Mouse (Mus musculus): Measurements from ENCODE around the gene Rapgef1. TPM values are rescaled to one million over a fixed set of nuclear protein-coding genes. Genes with fewer than 3 reads are reported as not detected.
A peak's percentile ranks its signal among the peaks of the same experiment; 100 is the strongest.

Rapgef1 gene
- polyA plus RNA-seq, 1 experiment = 75.7 TPM

DNA sequence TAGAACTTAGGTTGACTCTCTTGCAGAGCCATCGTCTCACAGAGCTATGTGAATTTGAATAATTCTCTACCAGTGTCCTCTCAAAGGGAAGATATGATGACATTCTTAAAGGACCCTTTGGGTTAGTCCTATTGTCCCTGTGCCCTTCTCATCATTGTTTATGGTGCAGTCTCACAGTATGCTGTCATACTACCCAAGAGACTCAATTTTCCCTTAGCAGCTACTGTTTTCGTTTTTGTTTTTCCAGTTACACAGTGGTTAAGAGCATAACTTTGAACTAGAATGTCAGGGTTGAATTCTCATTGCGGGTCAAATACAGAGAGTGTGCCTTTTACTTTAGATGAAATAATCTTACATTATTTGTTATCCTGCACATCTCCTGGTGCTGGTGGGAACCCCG lies 27.6 kb downstream of the Rapgef1 start:
- peaks cover 19% of the 10 kb centered on the region for H3K4me1 ChIP-seq (ENCODE audit: control insufficient read depth, insufficient read depth, low read length)
- no peak for TF ChIP-seq POLR2A (IDR thresholded peaks at IDR 0.05; ENCODE audit: insufficient read depth, low read depth, low read length)
- TF ChIP-seq CTCF (IDR thresholded peaks at IDR 0.05; ENCODE audit: insufficient read depth, low read depth, low read length) = no peak
- H3K27ac ChIP-seq (ENCODE audit: insufficient read depth, low read depth, low read length) = no peak overlapping the region
- 75% methylated on average over 4 of the region's 4 CpGs for WGBS
- H3K4me3 ChIP-seq (ENCODE audit: insufficient read depth, low read depth, low read length) = no peak overlapping the region

- TF ChIP-seq CTCF (IDR thresholded peaks at IDR 0.05; ENCODE audit: insufficient read depth, low read depth, low read length) = no peak
- TF ChIP-seq POLR2A (IDR thresholded peaks at IDR 0.05; ENCODE audit: insufficient read depth, low read depth, low read length) = no peak
- WGBS = 65% methylated on average over 7 of the region's 7 CpGs
- no peak overlapping the region for H3K27ac ChIP-seq (ENCODE audit: insufficient read depth, low read depth, low read length)
These were observed 28.3 kb downstream of the Rapgef1 start for GRCm38 (mm10) chr2:29647808-29648207.

GRCm38 (mm10) chr2:29648956-29649794 lies 29.7 kb downstream of the Rapgef1 start:
- no peak overlapping the region for H3K27ac ChIP-seq (ENCODE audit: insufficient read depth, low read depth, low read length)
- H3K4me1 ChIP-seq (ENCODE audit: control insufficient read depth, insufficient read depth, low read length) = peaks cover 13% of the 10 kb centered on the region
- WGBS = 42% methylated on average over 6 of the region's 6 CpGs
- TF ChIP-seq POLR2A (IDR thresholded peaks at IDR 0.05; ENCODE audit: insufficient read depth, low read depth, low read length) (no peak), CTCF (IDR thresholded peaks at IDR 0.05; ENCODE audit: insufficient read depth, low read depth, low read length) (no peak)
- no peak overlapping the region for H3K4me3 ChIP-seq (ENCODE audit: insufficient read depth, low read depth, low read length)

More at GRCm38 (mm10) chr2:29647808-29648207, 28.3 kb downstream of the Rapgef1 start:
- peaks cover 19% of the 10 kb centered on the region for H3K4me1 ChIP-seq (ENCODE audit: control insufficient read depth, insufficient read depth, low read length)
- H3K4me3 ChIP-seq (ENCODE audit: insufficient read depth, low read depth, low read length) = no peak overlapping the region

- TF ChIP-seq CTCF (IDR thresholded peaks at IDR 0.05; ENCODE audit: insufficient read depth, low read depth, low read length) = no peak
- TF ChIP-seq POLR2A (IDR thresholded peaks at IDR 0.05; ENCODE audit: insufficient read depth, low read depth, low read length) = no peak
- Histone ChIP-seq H3K4me1 (ENCODE audit: control insufficient read depth, insufficient read depth, low read length) (peaks cover 13% of the 10 kb centered on the region), H3K27ac (ENCODE audit: insufficient read depth, low read depth, low read length) (no peak overlapping the region), H3K4me3 (ENCODE audit: insufficient read depth, low read depth, low read length) (no peak overlapping the region)
- WGBS = 83% methylated on average over 10 of the region's 10 CpGs
These were observed 30.4 kb downstream of the Rapgef1 start for GRCm38 (mm10) chr2:29649795-29650457.

DNA sequence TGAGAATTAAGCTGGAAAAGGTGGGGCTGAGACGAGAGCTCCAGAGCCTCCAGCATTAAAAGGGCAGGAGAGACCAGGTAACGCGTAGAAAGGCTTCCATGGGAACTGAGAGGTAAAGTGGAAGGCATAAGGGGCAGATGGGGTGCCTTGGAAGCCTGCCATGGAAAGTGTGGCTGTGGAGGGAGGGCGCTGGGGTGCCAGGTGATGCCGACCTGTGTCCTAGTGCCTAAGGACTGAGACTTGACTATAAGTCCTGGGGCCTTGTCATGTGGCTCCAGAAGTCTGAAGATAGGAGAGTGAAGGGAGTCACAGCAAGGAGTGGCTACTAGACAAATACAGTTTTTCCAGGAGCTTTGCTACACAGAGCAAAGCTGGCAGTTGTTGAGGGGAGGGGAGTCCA lies 32.4 kb downstream of the Rapgef1 start:
- no peak overlapping the region for H3K27ac ChIP-seq (ENCODE audit: insufficient read depth, low read depth, low read length)
- no peak for TF ChIP-seq CTCF (IDR thresholded peaks at IDR 0.05; ENCODE audit: insufficient read depth, low read depth, low read length)
- TF ChIP-seq POLR2A (IDR thresholded peaks at IDR 0.05; ENCODE audit: insufficient read depth, low read depth, low read length) = no peak
- H3K4me1 ChIP-seq (ENCODE audit: control insufficient read depth, insufficient read depth, low read length) = peaks cover 9% of the 10 kb centered on the region
- 88% methylated on average over 5 of the region's 5 CpGs for WGBS
- no peak overlapping the region for H3K4me3 ChIP-seq (ENCODE audit: insufficient read depth, low read depth, low read length)

DNA sequence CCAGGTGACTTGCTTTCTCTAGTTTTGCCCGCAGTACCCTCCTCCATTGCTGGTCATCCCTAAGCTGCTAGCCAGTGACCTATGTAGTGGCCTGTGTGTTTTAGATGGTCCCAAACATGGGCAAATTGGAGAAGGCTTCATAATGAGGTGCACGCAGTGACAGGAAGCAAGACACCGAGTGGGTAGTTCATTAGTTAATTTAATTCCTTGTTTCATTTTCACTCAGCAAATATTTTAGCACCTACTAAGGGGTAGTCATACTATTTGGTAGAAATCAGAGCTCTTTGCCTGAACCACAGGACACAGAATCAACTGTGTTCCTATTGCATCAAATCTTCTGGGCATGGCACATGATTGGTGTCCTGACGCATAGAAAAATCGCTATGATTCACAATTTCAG lies 35.9 kb downstream of the Rapgef1 start:
- Histone ChIP-seq H3K4me1 (ENCODE audit: control insufficient read depth, insufficient read depth, low read length) (peaks cover under 1% of the 10 kb centered on the region), H3K27ac (ENCODE audit: insufficient read depth, low read depth, low read length) (no peak overlapping the region), H3K4me3 (ENCODE audit: insufficient read depth, low read depth, low read length) (no peak overlapping the region)
- WGBS = 95% methylated on average over 5 of the region's 5 CpGs
- no peak for TF ChIP-seq POLR2A (IDR thresholded peaks at IDR 0.05; ENCODE audit: insufficient read depth, low read depth, low read length)
- TF ChIP-seq CTCF (IDR thresholded peaks at IDR 0.05; ENCODE audit: insufficient read depth, low read depth, low read length) = no peak

- 97% methylated on average over 1 of the region's 1 CpGs for WGBS
- TF ChIP-seq CTCF (IDR thresholded peaks at IDR 0.05; ENCODE audit: insufficient read depth, low read depth, low read length) (no peak), POLR2A (IDR thresholded peaks at IDR 0.05; ENCODE audit: insufficient read depth, low read depth, low read length) (no peak)
- H3K4me3 ChIP-seq (ENCODE audit: insufficient read depth, low read depth, low read length) = no peak overlapping the region
- no peak overlapping the region for H3K27ac ChIP-seq (ENCODE audit: insufficient read depth, low read depth, low read length)
- H3K4me1 ChIP-seq (ENCODE audit: control insufficient read depth, insufficient read depth, low read length) = peaks cover 4% of the 10 kb centered on the region
These were observed 36.6 kb downstream of the Rapgef1 start for GRCm38 (mm10) chr2:29656095-29656494.

DNA sequence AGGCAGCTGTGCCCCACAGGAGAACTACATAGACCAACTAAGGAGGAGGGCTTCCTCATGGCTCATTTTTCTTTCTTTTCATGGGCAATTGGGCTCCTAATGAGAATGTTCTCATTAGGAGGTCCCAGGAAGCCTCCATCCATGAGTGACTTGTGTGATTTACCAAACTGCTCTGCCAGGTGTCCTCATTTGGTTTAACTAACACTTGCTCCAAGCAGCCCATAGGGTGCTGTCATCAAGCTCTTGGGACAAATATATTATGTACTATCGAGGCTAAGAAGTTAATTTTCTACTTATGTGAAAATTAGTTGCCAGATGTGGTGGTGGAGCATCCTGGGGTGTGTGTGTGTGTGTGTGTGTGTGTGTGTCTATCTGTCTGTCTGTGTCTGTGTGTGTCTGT lies 37.6 kb downstream of the Rapgef1 start:
- TF ChIP-seq POLR2A (IDR thresholded peaks at IDR 0.05; ENCODE audit: insufficient read depth, low read depth, low read length) (no peak), CTCF (IDR thresholded peaks at IDR 0.05; ENCODE audit: insufficient read depth, low read depth, low read length) (no peak)
- no peak overlapping the region for H3K27ac ChIP-seq (ENCODE audit: insufficient read depth, low read depth, low read length)
- WGBS = 45% methylated on average over 1 of the region's 1 CpGs
- H3K4me1 ChIP-seq (ENCODE audit: control insufficient read depth, insufficient read depth, low read length) = peaks cover 6% of the 10 kb centered on the region
- no peak overlapping the region for H3K4me3 ChIP-seq (ENCODE audit: insufficient read depth, low read depth, low read length)

DNA sequence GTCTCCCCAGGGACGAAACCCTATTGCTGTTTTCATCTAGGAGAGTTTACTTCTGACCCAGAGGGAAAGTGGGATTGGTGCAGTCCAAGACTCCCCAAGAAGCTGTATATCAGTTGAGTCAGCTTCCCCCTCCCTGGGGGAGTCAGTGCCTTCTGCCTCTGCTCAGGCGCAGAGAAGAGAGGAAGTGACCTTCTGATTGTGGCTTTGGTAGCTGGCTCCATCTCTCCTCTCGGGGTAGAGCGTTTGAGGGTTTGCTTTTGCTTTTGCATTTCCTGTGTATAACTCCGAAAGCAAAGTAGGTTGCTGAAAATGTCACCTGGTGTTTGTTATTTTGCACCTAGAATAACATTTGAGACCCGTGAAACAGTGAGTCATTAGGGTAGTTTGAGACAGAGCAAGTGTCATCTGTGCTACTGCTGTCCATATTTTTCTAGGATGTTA lies 42.3 kb downstream of the Rapgef1 start:
- Histone ChIP-seq H3K4me1 (ENCODE audit: control insufficient read depth, insufficient read depth, low read length) (peaks cover 27% of the 10 kb centered on the region), H3K27ac (ENCODE audit: insufficient read depth, low read depth, low read length) (peak overlapping the region; percentile 6; the same call in 1 of the 2 replicates), H3K4me3 (ENCODE audit: insufficient read depth, low read depth, low read length) (no peak overlapping the region)
- WGBS = 57% methylated on average over 6 of the region's 6 CpGs
- TF ChIP-seq CTCF (IDR thresholded peaks at IDR 0.05; ENCODE audit: insufficient read depth, low read depth, low read length) (no peak), POLR2A (IDR thresholded peaks at IDR 0.05; ENCODE audit: insufficient read depth, low read depth, low read length) (no peak)
